Mouse (Mus musculus) left cerebral cortex, adult 2 months (tissue): ENCODE data around the gene Defb47. TPM values are rescaled to one million over a fixed set of nuclear protein-coding genes. Genes with fewer than 3 reads are reported as not detected.

ENCODE experiments used
- DNase-seq, 2 experiments: peaks; one replicate each; pipeline ENCODE4 v3.0.0; 2021 to 2022; ENCODE audit warnings: low spot score in 2 of 2, mixed read lengths in 1 of 2; ENCODE audit errors: extremely low spot score in 1 of 2
- H3K27ac ChIP-seq: fragments of 200-600 bp; 2 replicates; pipeline ENCODE4 v1.8.1; 2022
- H3K4me3 ChIP-seq: fragments of 200-600 bp; 2 replicates; pipeline ENCODE4 v1.8.1; 2022
- CTCF ChIP-seq: fragments of 200-600 bp; IDR thresholded peaks from 2 replicates; pipeline ENCODE4 v1.8.1; 2022; ENCODE audit warnings: antibody characterized with exemption, mild to moderate bottlenecking, moderate library complexity
- intact Hi-C: fragments of 180-260 bp; cut with DNase I; formaldehyde crosslinking; loops from one replicate; pipeline ENCODE4 v1.15.1; 2025
- long read RNA-seq, 2 experiments: library from polyadenylated mRNA; stranded (forward); transcript quantifications; one replicate each; pipeline ENCODE4 v2.0.0; 2021; ENCODE audit warnings: borderline mapping rate in 2 of 2
- total RNA-seq, 2 experiments: library from RNA; stranded (reverse); gene quantifications; 2 replicates each; pipeline ENCODE4 v1.2.3; 2021

The Defb47 gene
- total RNA-seq, result not detected
- long read RNA-seq, experiment 1, result 0 reads
- long read RNA-seq, experiment 2, result 0 reads

GRCm38 (mm10) chr14:62997777-62998176 is at the start of gene Defb47:
Gene Defb47 (plus strand): TSS chr14:62998077.
- no peak for DNase-seq
- no peak for TF ChIP-seq CTCF
- no peak within 1 kb of the TSS for H3K27ac ChIP-seq
- H3K4me3 ChIP-seq, result no peak within 1 kb of the TSS
- intact Hi-C loops, result no loop called here

GRCm38 (mm10) chr14:62956091-62956490 is 41.8 kb upstream of the Defb47 start:
- no peak for DNase-seq
- TF ChIP-seq CTCF, result no peak
- Histone ChIP-seq H3K4me3 (no peak overlapping the region), H3K27ac (no peak overlapping the region)
- intact Hi-C loops, result no loop called here

GRCm38 (mm10) chr14:62963632-62964031 is 34.2 kb upstream of the Defb47 start:
- Histone ChIP-seq H3K4me3 (no peak overlapping the region), H3K27ac (no peak overlapping the region)
- no peak for DNase-seq
- intact Hi-C loops, result no loop called here
- no peak for TF ChIP-seq CTCF

- Histone ChIP-seq H3K27ac (no peak overlapping the region), H3K4me3 (no peak overlapping the region)
- TF ChIP-seq CTCF, result no peak; the same call in 1 of the 2 replicates
- intact Hi-C loops, result no loop called here
- no peak for DNase-seq
These were observed 32.5 kb upstream of the Defb47 start for GRCm38 (mm10) chr14:62965342-62965741.

GRCm38 (mm10) chr14:62965811-62966520 is 31.9 kb upstream of the Defb47 start:
- TF ChIP-seq CTCF, result no peak
- peak overlapping the region; percentile 21; the same call in 1 of the 2 replicates for H3K4me3 ChIP-seq

GRCm38 (mm10) chr14:62975046-62975445 is 22.8 kb upstream of the Defb47 start:
- H3K27ac ChIP-seq, result no peak overlapping the region
- DNase-seq, result peak; percentile 47 to 57
- no peak overlapping the region for H3K4me3 ChIP-seq
- TF ChIP-seq CTCF, result peak; percentile 82
- intact Hi-C loops, result loop anchor here (2.0 kb wide), 1 partner anchor 482 kb away; no protein-coding TSS in a partner anchor

More at GRCm38 (mm10) chr14:62965811-62966520, 31.9 kb upstream of the Defb47 start:
- intact Hi-C loops, result no loop called here
- no peak overlapping the region for H3K27ac ChIP-seq
- no peak for DNase-seq

GRCm38 (mm10) chr14:62979815-62980214 is 18.1 kb upstream of the Defb47 start:
- no peak overlapping the region for H3K27ac ChIP-seq
- no peak for DNase-seq
- intact Hi-C loops, result no loop called here
- no peak overlapping the region for H3K4me3 ChIP-seq
- no peak for TF ChIP-seq CTCF

GRCm38 (mm10) chr14:62984410-62984809 is 13.5 kb upstream of the Defb47 start, which contains the start of gene Defb48:
Gene Defb48 (minus strand): TSS chr14:62984510.
- intact Hi-C loops, result no loop called here
- TF ChIP-seq CTCF, result no peak
- H3K4me3 ChIP-seq, result no peak within 1 kb of the TSS
- no peak for DNase-seq
- H3K27ac ChIP-seq, result no peak within 1 kb of the TSS

- TF ChIP-seq CTCF, result no peak
- Histone ChIP-seq H3K27ac (no peak overlapping the region), H3K4me3 (no peak overlapping the region)
- intact Hi-C loops, result no loop called here
- no peak for DNase-seq
These were observed 6.6 kb upstream of the Defb47 start for GRCm38 (mm10) chr14:62991271-62991670.

GRCm38 (mm10) chr14:62991849-62992510 is 5.9 kb upstream of the Defb47 start:
- intact Hi-C loops, result no loop called here
- no peak for TF ChIP-seq CTCF

GRCm38 (mm10) chr14:62998977-62999376 is 1.1 kb downstream of the Defb47 start:
- no peak for DNase-seq
- H3K27ac ChIP-seq, result no peak overlapping the region
- intact Hi-C loops, result no loop called here
- no peak overlapping the region for H3K4me3 ChIP-seq
- no peak for TF ChIP-seq CTCF

More at GRCm38 (mm10) chr14:62991849-62992510, 5.9 kb upstream of the Defb47 start:
- no peak for DNase-seq
- Histone ChIP-seq H3K27ac (no peak overlapping the region), H3K4me3 (no peak overlapping the region)

GRCm38 (mm10) chr14:63002588-63002987 is 4.7 kb downstream of the Defb47 start:
- no peak overlapping the region for H3K27ac ChIP-seq
- no peak for DNase-seq
- no peak overlapping the region for H3K4me3 ChIP-seq
- TF ChIP-seq CTCF, result no peak
- intact Hi-C loops, result no loop called here
